Mouse (Mus musculus): Measurements from ENCODE around the gene Ergic2.
A peak's percentile ranks its signal among the peaks of the same experiment; 100 is the strongest.

Gene Ergic2

GRCm38 (mm10) chr6:148211897-148212680 is at the start of gene Ergic2:
Ergic2 (minus strand) TSS chr6:148212374.
- DNase-seq (ENCODE audit: low read depth, low spot score), result peak; percentile 100

GRCm38 (mm10) chr6:148260729-148261101 is 48.5 kb upstream of the Ergic2 start:
- DNase-seq (ENCODE audit: low read depth, low spot score), result no peak

- peak; percentile 54 for DNase-seq (ENCODE audit: low read depth, low spot score)
These were observed 48.0 kb upstream of the Ergic2 start for GRCm38 (mm10) chr6:148259979-148260728.

GRCm38 (mm10) chr6:148259074-148259473 is 46.9 kb upstream of the Ergic2 start:
- DNase-seq (ENCODE audit: low read depth, low spot score), result no peak

- no peak for DNase-seq (ENCODE audit: low read depth, low spot score)
These were observed 45.6 kb upstream of the Ergic2 start for GRCm38 (mm10) chr6:148257805-148258204.

GRCm38 (mm10) chr6:148256109-148256508 is 43.9 kb upstream of the Ergic2 start:
- DNase-seq (ENCODE audit: low read depth, low spot score), result no peak

GRCm38 (mm10) chr6:148255395-148256053 is 43.4 kb upstream of the Ergic2 start:
- DNase-seq (ENCODE audit: low read depth, low spot score), result no peak

GRCm38 (mm10) chr6:148249221-148249620 is 37.0 kb upstream of the Ergic2 start:
- no peak for DNase-seq (ENCODE audit: low read depth, low spot score)

- DNase-seq (ENCODE audit: low read depth, low spot score), result peak; percentile 57
These were observed 36.5 kb upstream of the Ergic2 start for GRCm38 (mm10) chr6:148248625-148249024.

GRCm38 (mm10) chr6:148246544-148246943 is 34.4 kb upstream of the Ergic2 start:
- no peak for DNase-seq (ENCODE audit: low read depth, low spot score)

GRCm38 (mm10) chr6:148244836-148245235 is 32.7 kb upstream of the Ergic2 start:
- no peak for DNase-seq (ENCODE audit: low read depth, low spot score)

- DNase-seq (ENCODE audit: low read depth, low spot score), result no peak
These were observed 30.1 kb upstream of the Ergic2 start for GRCm38 (mm10) chr6:148242304-148242703.

- DNase-seq (ENCODE audit: low read depth, low spot score), result no peak
These were observed 29.5 kb upstream of the Ergic2 start for GRCm38 (mm10) chr6:148241685-148242084.

GRCm38 (mm10) chr6:148239311-148239710 is 27.1 kb upstream of the Ergic2 start:
- DNase-seq (ENCODE audit: low read depth, low spot score), result no peak

- no peak for DNase-seq (ENCODE audit: low read depth, low spot score)
These were observed 25.3 kb upstream of the Ergic2 start for GRCm38 (mm10) chr6:148237453-148237852.

- DNase-seq (ENCODE audit: low read depth, low spot score), result no peak
These were observed 22.1 kb upstream of the Ergic2 start for GRCm38 (mm10) chr6:148234105-148234828.

- no peak for DNase-seq (ENCODE audit: low read depth, low spot score)
These were observed 15.4 kb upstream of the Ergic2 start for GRCm38 (mm10) chr6:148227542-148227941.

- DNase-seq (ENCODE audit: low read depth, low spot score), result no peak
These were observed 10.5 kb upstream of the Ergic2 start for GRCm38 (mm10) chr6:148222686-148223085.

GRCm38 (mm10) chr6:148218235-148219076 is 6.3 kb upstream of the Ergic2 start:
- no peak for DNase-seq (ENCODE audit: low read depth, low spot score)

- DNase-seq (ENCODE audit: low read depth, low spot score), result no peak
These were observed 4.6 kb upstream of the Ergic2 start for GRCm38 (mm10) chr6:148216752-148217151.

- DNase-seq (ENCODE audit: low read depth, low spot score), result peak; percentile 74
These were observed 2.6 kb upstream of the Ergic2 start for GRCm38 (mm10) chr6:148214765-148215164.

Measured in mesoderm, embryonic 11.5 days (tissue).